Mouse (Mus musculus): ENCODE measurements around the gene Ofcc1. TPM values are rescaled to one million over a fixed set of nuclear protein-coding genes. Genes with fewer than 3 reads are reported as not detected.

The Ofcc1 gene
- total RNA-seq, 1 experiment from 2014 or later, result not detected

DNA sequence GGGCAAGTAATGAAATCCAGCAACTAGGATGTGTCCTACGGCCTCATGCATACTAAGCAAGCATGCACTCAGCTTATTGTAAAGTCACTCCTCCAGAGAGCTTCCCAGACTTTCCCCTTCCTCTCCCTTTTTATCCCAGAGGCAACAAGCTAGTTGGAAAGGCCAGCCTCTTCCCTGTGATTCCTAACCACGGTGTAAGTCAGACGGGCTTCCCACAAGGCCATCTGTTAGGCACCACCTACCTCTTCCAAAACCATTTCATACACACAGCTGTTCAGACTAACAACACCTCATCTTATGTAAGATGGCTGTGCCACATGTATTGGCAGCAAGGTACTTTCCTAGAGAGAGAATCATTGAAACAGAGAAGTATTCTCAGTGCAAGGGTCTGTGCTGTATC is 124.9 kb downstream of the Ofcc1 start:
- DNase-seq, result no peak

DNA sequence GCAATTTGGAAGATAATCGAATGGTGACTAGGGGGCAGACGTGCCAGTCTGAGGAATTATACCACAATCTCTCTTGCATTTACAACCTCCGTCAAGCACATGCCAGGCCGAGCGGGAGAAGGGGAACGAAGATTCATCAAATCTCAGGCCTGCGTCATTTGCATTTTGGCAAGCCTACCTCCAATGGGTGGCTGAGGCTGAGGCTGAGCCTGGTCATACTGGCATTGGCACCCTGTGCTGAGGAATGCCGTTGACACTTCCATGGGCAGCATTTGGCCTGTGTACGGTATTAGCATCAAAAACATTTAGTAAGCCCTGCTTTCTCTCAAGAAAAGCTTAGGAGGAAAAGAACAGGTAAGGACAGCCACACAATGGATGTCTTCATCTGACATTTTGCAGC is 152.9 kb downstream of the Ofcc1 start:
- no peak for DNase-seq

DNA sequence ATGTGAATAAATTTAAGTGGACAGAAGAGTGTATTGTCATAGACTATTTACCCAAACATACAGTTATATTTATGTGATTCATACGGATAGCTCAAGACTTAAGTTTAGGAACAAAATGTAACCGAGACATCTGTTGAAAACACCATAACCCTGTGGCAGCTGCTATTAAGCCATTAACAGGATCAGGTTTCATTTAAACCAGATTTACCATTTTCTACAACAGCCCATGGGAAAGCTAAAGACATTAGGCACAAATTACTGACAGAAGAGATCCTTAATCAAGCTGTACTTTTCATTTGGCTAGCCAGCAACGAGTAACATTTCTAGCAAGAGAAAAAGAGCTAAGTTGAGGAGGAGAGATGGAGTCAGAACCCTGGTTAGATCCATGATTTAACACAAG is 179.5 kb downstream of the Ofcc1 start:
- no peak for DNase-seq

DNA sequence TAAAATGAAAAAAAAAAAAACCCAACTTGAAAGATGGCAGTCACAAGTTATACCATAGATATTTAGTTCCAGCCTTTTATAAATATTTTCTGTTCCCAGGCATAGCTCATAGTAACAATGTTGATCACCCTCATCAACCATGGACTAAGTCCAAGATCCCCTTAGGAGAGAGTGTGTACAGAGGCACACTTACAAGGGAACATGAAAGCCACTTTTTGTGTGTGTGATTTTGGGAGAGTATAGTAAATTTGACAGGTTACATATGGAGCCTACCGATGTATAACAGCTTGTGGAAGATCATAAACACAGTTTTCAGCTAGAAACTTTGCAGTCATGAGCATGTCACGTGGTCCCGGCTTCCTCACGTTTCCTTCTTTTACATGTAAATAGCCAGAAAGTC is 189.5 kb downstream of the Ofcc1 start:
- no peak for DNase-seq

DNA sequence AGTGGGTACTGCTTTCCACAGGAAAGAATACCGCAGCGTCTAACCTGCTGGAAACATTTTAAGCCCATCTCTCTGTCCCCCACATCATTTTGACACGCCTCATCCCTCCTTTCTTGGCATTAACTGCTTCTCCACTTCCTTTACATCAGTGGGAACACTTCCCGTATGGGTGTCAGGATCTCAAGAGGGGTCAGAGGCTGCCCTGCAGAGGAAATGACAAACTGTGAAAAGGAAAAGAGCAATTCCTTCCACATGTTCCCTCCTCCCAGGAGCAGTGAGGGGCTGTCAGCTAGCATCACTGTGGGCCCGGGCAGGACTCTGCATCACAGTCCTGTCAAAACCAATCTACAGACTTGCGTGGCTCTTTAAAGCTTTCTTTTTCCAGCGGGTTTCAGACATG is 193.4 kb downstream of the Ofcc1 start:
- no peak for DNase-seq

DNA sequence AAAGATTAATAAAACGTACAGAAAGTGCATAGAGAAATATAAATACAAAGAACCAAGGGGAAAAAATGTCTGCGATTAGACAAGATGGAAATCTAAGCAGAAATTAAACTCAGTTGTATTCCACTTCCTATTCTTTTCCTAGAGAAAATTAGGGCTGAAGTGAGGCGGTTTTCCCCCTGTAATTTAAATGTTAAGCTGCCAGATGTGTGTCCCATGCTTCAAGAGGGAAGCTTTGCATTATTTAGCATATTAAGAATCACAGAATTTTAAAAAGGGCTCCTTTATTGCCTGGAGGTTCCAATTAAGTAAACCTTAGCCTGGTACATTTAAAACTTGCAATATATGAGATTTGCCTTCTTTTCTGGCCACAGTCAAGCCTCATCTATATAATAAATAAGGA is 205.8 kb downstream of the Ofcc1 start:
- DNase-seq, result no peak

DNA sequence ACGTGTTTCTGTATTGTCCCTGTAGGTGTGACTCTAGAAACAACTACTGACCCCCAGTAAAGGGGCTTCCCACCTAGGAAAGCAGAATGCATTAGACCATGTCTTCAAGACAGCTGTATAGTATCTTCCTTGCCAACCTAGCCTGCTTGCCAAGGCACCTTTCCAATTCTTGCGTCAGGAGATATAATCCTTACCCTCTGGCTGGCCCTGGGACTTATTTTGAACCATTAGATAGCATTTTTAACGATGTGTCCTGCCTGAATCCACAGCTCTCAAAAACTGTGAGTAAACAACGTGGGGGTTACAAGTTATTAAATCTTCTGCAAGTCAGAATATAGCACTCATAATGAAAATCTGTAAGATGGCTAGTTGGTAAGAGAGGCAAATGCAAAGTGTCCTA is 221.3 kb downstream of the Ofcc1 start:
- DNase-seq, result no peak

DNA sequence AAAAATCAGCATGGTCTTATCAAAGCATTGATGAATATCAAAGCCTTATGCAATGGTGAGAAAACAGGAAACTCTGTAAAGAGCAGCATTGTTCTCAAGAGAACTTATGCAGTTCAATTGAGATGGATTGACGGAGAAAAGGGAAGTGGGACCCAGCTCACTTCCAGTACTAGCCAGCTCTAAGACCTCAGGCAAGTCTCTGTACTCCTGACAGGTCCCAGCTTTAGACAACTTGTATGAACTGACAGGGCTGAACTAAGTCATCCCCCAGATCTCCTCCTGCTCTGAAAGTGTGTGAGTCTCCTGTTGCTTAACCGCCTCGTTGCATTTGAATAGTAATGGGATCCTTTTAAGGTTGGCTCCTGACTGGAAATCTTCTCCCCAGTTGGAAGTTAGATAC is 225.2 kb downstream of the Ofcc1 start:
- DNase-seq, result no peak

DNA sequence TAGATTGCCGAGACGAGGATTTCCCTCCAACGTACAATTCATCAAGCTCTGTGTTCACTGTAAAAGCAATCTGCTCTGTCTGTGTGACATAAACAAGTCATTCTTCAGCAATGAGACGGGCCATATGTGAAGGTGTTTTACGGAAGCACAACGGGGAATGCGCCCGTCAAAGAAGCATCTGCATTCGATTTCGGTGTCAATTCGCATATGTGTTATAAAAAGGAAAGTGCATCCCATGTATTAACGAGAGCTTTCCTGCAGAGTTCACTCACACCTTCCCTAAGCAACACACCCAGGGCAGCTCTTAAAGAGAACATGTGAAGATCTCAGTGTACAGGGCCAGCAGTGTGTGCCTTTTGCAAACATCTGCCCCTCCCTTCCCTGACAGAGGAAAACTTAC is 225.6 kb downstream of the Ofcc1 start:
- no peak for DNase-seq

DNA sequence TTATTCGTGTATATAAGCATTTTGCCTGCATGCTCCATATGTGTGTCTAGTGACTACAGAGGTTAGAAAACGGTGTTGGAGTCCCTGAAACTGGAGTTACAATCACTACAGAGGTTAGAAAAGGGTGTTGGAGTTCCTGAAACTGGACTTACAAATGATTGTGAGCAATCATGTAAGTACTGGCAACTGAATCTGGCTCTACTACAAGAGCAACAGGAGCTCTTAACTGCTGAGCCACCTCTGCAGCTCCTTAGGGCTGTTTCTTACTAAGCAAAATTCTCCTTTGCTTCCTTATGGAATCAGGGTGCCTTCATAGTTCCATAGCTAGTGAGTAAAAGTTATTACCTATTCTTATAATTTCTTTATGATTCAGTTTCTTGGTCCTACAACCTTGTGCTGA is 237.4 kb downstream of the Ofcc1 start:
- DNase-seq, result no peak

DNA sequence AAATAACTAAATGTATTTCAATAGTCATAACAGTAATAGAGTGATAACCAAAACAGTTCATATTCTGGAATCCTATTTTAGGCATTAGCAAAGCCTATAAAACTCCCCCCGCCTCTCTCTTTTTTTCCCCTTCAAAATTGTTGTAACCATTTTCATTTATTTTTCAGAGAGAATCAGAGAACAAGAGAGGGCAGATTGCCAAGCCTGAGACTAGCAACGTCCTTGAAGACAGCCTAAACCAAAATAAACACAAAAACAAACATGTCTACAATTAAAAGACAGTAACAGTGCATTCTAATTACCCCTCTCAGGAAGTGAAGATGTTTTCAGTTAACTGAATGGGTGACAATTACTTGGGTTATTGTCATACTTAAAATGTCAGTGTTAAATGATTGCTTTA is 248.9 kb downstream of the Ofcc1 start:
- no peak for DNase-seq

DNA sequence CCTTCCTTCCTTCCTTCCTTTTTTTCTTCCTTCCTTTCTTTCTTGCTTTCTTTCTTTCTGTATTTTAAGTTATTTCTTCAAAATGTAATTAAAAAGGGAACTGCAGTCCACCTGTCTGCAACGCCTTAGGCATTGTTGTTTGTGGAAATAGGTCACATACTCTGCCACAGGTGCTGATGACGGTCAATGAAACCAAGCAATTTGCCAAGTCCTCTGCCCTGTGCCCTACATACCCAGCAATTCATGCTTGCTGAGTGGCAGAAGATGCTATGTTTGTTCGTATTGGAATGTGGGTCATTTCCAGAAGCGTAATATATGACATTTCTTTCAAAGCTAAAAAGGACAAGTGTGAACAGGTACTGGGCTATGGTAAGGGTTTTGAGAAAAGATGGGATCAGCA is 285.0 kb downstream of the Ofcc1 start:
- no peak for DNase-seq

DNA sequence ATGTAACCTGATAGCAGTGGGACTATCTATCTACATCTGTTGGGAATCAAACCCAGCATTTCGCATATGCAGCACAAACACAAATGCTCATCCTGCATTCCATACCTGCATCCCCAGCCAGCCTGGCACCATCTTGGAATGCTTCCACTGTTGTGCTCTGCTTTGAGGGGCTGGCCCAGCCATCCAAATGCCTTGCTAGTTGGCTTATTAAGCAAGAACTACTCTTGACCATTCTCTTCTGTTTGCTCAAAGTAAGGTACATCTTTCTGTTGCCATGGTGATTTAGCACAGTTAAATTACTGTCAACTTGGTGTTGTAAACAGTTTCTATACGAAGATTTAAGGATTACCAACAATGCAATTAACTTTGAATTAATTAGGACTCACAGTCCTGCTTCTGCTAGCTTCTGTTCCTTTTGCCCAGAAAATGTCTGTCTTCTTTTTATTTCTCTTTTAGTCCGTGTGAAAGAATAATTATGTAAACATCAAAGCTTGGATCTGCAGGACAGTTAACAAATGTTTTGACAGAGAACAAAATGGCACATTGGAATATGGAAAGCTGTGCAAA is 286.3 kb downstream of the Ofcc1 start:
- no peak for DNase-seq

DNA sequence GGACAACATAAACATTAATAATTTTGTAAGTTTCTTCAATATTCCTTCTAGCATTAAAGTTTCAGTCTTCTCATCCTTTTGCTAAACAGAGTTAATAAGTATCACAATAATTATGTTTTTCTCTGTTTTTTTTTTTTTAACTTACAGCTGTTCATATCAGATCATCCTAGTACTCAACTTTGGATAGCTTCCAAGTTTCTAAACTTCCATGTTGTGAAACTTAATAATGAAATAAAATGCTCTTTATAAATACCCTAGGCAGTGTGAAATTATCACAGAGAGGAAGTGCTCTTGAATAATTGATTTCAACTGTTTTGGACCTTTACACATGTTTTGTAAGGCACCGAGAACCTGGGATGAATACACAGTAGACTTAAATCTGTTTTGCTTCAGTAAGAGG is 291.2 kb downstream of the Ofcc1 start:
- no peak for DNase-seq

DNA sequence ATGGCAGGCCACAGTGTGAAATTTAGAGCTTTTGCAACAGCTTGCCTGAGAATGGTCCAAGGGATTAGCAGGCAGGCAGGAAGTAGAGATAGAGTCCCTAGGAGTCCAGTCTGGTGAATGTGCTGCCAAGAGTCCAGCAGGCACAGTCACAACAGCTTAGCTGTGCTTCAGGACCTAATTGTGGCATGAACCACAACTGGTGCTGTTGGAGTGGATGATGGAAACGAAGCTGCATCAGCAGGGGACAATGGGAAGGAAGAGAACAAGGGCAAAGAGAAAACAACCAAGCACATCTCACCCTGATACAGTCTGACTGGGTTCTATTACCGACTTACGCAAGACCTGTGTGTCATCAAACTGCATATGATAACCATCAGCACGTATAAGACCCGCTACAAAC is 300.0 kb downstream of the Ofcc1 start:
- DNase-seq, result no peak

DNA sequence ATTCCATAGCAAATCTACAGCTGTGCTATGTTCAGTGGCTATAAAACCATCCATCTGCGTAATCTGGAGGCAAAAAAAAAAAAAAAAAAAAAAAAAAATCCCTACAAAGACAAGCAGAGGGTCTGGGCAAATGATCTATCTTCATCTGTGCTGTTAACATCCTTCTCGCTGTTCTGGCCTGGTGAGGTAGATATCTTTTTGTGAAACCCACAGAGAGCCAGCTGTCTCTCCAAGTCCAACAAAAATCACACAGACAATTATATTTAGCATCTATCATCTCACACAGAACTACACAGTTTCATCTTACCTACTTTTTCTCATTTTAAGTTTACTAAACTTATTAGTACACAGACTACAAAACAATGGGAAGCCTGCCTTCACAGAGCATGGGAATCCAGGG is 323.4 kb downstream of the Ofcc1 start:
- no peak for DNase-seq

DNA sequence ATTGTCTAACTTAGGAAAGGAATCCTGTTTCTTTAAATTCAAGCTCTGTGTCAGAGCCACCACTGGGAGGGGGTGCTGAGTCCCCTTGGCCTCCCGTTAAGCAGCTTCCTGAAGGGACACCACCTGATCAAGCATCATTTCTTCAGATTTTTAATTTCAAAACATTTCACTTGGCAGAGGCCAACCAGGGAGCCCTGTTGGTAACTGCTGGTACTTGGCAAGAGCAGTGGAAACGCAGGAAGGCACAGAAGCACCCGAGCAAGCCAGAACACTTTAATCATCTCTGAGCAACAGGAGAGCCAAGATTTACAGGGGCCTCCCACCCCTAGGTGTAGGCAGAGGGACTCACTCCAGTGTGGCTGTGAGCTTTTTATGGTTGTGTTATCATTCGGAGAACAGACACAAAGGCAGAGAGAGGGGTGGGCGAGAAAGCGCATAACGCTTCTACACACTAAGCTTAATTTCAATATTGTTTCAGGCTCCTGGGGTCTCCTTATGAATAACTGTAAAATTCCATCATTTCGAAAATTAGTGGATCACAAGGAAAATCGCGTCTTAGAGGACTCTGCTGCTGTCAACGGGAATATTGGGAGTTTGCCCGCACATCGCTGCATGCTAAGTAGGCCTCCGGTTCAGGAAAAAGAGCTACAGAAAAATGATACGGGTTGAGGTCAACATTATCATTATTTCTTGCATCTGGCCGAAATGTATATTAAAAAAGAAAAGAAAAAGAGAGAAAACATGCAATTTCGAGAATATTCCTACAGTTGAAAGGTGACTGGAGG is 324.1 kb downstream of the Ofcc1 start:
- DNase-seq, result peak; percentile 2

DNA sequence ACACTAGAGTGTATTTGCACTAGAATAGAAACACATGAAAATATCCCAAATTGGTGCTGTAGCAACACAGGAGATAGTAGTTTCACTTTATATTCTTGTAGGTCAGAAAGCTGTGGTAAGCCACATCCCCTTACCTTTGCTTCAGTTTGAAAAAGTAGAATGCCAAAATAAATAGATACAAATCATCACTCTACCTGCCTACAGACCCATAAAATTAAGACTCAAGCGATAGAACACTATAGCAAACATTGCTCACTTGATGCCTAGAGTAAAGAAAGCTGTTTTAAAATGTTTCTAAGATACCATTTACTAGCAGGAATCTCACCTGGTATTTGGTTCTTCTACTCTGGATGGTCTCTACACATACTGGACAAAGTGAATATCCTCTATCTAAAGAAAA is 331.8 kb downstream of the Ofcc1 start:
- no peak for DNase-seq

DNA sequence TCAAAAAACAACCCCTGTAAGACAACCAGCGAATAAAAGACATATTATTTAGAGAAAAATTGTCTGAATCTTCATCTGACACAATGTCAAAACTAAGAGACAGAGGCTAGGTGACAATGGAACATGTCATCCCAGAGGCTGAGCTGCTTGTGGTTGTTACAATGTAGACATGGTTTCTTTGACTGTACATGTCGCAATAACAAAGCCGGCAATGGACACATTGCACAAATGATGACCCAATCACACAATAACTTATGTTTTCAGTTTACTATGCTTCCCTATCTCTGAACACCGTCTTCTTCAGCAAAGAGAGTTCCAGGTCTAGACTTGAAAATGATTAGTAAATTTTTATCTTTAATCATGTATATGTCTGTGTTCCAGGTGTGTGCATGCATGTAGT is 332.4 kb downstream of the Ofcc1 start:
- no peak for DNase-seq

DNA sequence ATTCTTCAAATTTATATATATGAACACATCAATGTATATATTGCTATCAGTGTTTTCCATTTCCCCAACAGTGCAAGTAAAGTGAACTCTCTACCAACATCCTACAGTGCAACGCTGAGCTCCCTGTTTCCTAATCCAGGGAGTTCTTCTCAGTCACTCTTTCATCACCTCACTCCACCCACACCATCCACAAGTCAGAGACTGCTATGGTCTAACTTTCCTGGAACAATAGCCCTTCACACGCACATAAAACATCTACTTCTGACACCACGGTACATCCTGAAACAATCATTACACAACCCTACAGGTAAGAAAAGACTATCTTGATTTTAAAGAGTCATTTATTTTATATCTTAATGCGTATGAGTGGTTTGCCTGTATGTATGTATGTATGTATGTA is 335.4 kb downstream of the Ofcc1 start:
- DNase-seq, result no peak

DNA sequence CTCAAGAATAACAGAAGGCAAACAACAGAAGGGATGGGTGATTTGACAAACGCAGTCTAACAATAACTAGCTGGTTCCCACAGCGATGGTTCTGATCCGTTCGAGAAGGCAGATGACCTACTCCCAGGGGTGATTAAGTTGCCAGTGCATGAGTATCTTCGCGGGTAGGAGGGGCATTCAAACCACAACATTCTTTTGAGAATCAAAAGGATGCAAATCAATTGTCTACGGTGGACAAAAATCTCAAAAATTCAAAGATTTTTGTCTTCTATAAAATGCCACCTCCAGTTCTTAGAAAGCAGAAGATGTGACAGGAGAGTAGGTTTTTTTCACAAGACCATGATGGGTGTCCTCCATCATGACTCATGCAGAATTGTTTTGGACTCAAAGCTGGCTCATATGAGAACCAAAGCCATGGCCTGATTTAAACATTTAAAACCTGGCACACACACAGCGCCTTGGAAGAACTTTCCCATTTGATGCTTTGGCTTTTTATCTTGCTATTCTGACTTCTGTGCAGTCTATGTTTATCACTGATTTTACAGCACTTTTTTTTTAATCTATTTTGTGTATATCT is 338.0 kb downstream of the Ofcc1 start:
- no peak for DNase-seq

DNA sequence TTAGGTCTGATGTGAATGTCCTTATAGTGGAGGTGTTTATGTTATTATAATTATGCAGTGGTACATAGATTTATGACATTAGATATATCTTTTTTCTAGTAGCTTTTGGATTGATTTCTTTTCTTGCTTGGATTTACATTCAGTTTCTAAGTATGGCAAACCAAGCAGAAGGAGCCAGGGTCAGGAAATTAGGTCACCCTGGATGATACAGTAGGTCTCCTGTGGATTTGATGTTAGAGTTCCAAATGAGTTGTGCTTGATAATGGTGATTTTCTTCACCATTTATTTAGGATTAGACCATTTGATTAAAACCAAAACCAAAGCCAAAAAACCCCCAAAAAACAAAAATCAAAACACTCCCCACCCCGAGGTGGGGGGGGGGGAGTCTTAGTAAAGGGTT is 338.6 kb downstream of the Ofcc1 start:
- DNase-seq, result no peak

DNA sequence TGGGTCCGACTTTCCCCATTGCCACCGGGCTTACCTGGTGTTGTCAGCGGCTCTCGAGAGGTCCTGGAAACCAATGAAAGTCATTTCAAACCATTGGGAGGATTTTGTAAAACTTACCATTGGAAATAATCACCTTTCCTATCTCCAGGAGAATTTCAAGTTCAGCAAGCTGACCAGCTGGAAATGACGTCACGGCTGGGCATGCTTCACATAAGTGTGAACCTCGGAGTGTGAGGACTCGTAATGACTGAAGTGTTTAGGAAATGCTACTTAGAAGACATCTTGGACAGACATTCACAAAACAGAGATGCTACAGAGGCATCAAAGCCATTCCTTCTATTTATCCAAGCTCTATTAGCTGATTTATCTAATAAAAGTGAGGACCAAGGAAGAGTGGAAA is 361.0 kb downstream of the Ofcc1 start:
- no peak for DNase-seq

DNA sequence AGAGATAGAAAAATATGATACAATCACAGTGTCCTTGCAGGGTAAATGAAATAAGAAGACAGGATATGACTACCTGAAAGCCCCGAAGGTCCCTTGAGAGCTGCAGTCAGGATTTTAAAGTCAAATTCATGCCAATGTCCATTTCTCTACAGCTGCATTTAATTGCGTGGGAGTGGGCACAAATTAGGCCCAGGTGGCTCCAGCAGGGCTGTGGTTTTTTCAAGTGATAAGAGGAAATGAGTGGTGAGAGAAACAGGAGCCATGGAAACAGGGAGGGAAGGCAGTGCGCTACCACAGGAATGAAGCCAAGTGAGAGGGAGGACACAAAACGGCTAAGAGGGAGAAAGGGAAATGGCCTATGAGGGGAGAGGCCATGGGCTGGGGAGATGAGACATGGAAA is 363.3 kb downstream of the Ofcc1 start:
- no peak for DNase-seq
